23 mouse cellular contexts compared by ENCODE assay signal in genomic region chr1:74196621-74197419, GRCm38 (mm10). TPM values are rescaled to one million over a fixed set of nuclear protein-coding genes. Genes with fewer than 3 reads are reported as not detected.
DNase-seq lines count a peak whose midpoint lies in the region; ATAC-seq and TF ChIP-seq lines count a peak whose summit lies in the region.
"Had no signal": no experiment of that assay in that cellular context is flagged by ENCODE, and none has a peak within 500 bp of the region (broad histone marks: within the 10 kb centered on the region; RNA-seq: fewer than 3 reads in every experiment).

No protein-coding gene starts in this region.

- H3K9ac ChIP-seq in midbrain, embryonic 11.5 days (ENCODE audit: low read length): no peak overlapping the region
- no peak overlapping the region for H3K9ac ChIP-seq in midbrain, embryonic 15.5 days
- H3K9ac ChIP-seq in kidney, embryonic 15.5 days: no peak overlapping the region
- H3K9ac ChIP-seq: forebrain, postnatal 0 days; heart, embryonic 15.5 days; hindbrain, embryonic 12.5 days; limb, embryonic 13.5 days; neural tube, embryonic 15.5 days had no signal

- TF ChIP-seq CTCF in small intestine, adult 2 months (IDR thresholded peaks at IDR 0.05; ENCODE audit: extremely low read depth, insufficient read length, insufficient replicate concordance, low read depth, low read length): no peak

- no peaks in the 10 kb centered on the region for H3K36me3 ChIP-seq in midbrain, embryonic 11.5 days (ENCODE audit: control insufficient read depth, insufficient read depth, low read length)
- no peaks in the 10 kb centered on the region for H3K36me3 ChIP-seq in midbrain, embryonic 15.5 days (replicated peaks)
- no peaks in the 10 kb centered on the region for H3K36me3 ChIP-seq in kidney, embryonic 15.5 days
- no peaks in the 10 kb centered on the region for H3K36me3 ChIP-seq in small intestine, adult 2 months (ENCODE audit: control insufficient read depth, insufficient read depth, low read length)
- H3K36me3 ChIP-seq in forebrain, embryonic 10.5 days (replicated peaks): no peaks in the 10 kb centered on the region
- H3K36me3 ChIP-seq: heart, embryonic 15.5 days; hindbrain, embryonic 12.5 days; limb, embryonic 13.5 days; midbrain, embryonic 10.5 days; neural tube, embryonic 15.5 days had no signal

- ATAC-seq in midbrain, embryonic 11.5 days (ENCODE audit: low FRiP score): no peak
- no peak for ATAC-seq in midbrain, embryonic 15.5 days (replicated peaks)
- no peak; the same call in 1 of the 2 replicates for ATAC-seq in kidney, embryonic 15.5 days (replicated peaks; ENCODE audit: low FRiP score)
- no peak for ATAC-seq in megakaryocyte, adult 5-6 weeks (ENCODE audit: poor library complexity, severe bottlenecking)
- ATAC-seq: forebrain, postnatal 0 days had no signal

- H3K27ac ChIP-seq in midbrain, embryonic 11.5 days (ENCODE audit: low read depth, low read length): no peak overlapping the region
- H3K27ac ChIP-seq in midbrain, embryonic 15.5 days: no peak overlapping the region
- H3K27ac ChIP-seq in kidney, embryonic 15.5 days: peak overlapping the region; percentile 42; the same call in 1 of the 2 replicates
- H3K27ac ChIP-seq in small intestine, adult 2 months (ENCODE audit: insufficient read depth, low read depth, low read length): peak overlapping the region; percentile 77
- no peak overlapping the region for H3K27ac ChIP-seq in forebrain, embryonic 10.5 days
- H3K27ac ChIP-seq: heart, embryonic 15.5 days; hindbrain, embryonic 12.5 days; limb, embryonic 13.5 days; midbrain, embryonic 10.5 days; neural tube, embryonic 15.5 days had no signal

- no peaks in the 10 kb centered on the region for H3K4me1 ChIP-seq in midbrain, embryonic 11.5 days (ENCODE audit: control insufficient read depth, insufficient read depth, low read length)
- H3K4me1 ChIP-seq in midbrain, embryonic 15.5 days: no peaks in the 10 kb centered on the region
- H3K4me1 ChIP-seq in kidney, embryonic 15.5 days: peaks cover 8% of the 10 kb centered on the region; the same call in 1 of the 2 replicates
- H3K4me1 ChIP-seq in small intestine, adult 2 months (ENCODE audit: control insufficient read depth, insufficient read depth, insufficient read length, low read length): peaks cover 22% of the 10 kb centered on the region
- H3K4me1 ChIP-seq in forebrain, embryonic 10.5 days: no peaks in the 10 kb centered on the region
- H3K4me1 ChIP-seq: heart, embryonic 15.5 days; hindbrain, embryonic 12.5 days; limb, embryonic 13.5 days; midbrain, embryonic 10.5 days; neural tube, embryonic 15.5 days had no signal

- no peaks in the 10 kb centered on the region for H3K27me3 ChIP-seq in midbrain, embryonic 11.5 days (ENCODE audit: control insufficient read depth, insufficient read depth, low read length)
- no peaks in the 10 kb centered on the region for H3K27me3 ChIP-seq in midbrain, embryonic 15.5 days (replicated peaks)
- no peaks in the 10 kb centered on the region for H3K27me3 ChIP-seq in kidney, embryonic 15.5 days
- no peaks in the 10 kb centered on the region for H3K27me3 ChIP-seq in small intestine, adult 2 months (ENCODE audit: control insufficient read depth, insufficient read depth, low read length)
- no peaks in the 10 kb centered on the region; the same call in 1 of the 2 replicates for H3K27me3 ChIP-seq in forebrain, embryonic 10.5 days (ENCODE audit: poor library complexity, severe bottlenecking)
- H3K27me3 ChIP-seq: heart, embryonic 15.5 days; hindbrain, embryonic 12.5 days; limb, embryonic 13.5 days; neural tube, embryonic 15.5 days had no signal

- no peaks in the 10 kb centered on the region for H3K9me3 ChIP-seq in midbrain, embryonic 11.5 days (ENCODE audit: control insufficient read depth, low read length)
- H3K9me3 ChIP-seq in midbrain, embryonic 15.5 days: no peaks in the 10 kb centered on the region
- no peaks in the 10 kb centered on the region for H3K9me3 ChIP-seq in kidney, embryonic 15.5 days (replicated peaks)
- no peaks in the 10 kb centered on the region for H3K9me3 ChIP-seq in forebrain, embryonic 10.5 days
- H3K9me3 ChIP-seq: heart, embryonic 15.5 days; hindbrain, embryonic 12.5 days; limb, embryonic 13.5 days; midbrain, embryonic 10.5 days; neural tube, embryonic 15.5 days had no signal

- TF ChIP-seq POLR2A in small intestine, adult 2 months (IDR thresholded peaks at IDR 0.05; ENCODE audit: low read depth, low read length): no peak

- WGBS in midbrain, embryonic 11.5 days: 81% methylated on average over 17 of the region's 17 CpGs
- 81% methylated on average over 17 of the region's 17 CpGs for WGBS in midbrain, embryonic 15.5 days
- 75% methylated on average over 17 of the region's 17 CpGs for WGBS in kidney, embryonic 15.5 days
- WGBS in small intestine, adult 2 months: 34% methylated on average over 17 of the region's 17 CpGs
- WGBS in forebrain, embryonic 10.5 days: 84% methylated on average over 17 of the region's 17 CpGs

- peak; percentile 72 for DNase-seq in midbrain, embryonic 11.5 days (ENCODE audit: low spot score, missing footprints)
- DNase-seq in liver: peak; percentile 43
- DNase-seq in urinary bladder, adult 2 months (ENCODE audit: low spot score): no peak
- DNase-seq in forebrain, embryonic 10.5 days (ENCODE audit: extremely low spot score, low spot score): no peak
- DNase-seq: cerebellum, adult 9-11 months had no signal

- no peak overlapping the region for H3K4me3 ChIP-seq in midbrain, embryonic 11.5 days (ENCODE audit: low read depth, low read length)
- no peak overlapping the region for H3K4me3 ChIP-seq in midbrain, embryonic 15.5 days
- H3K4me3 ChIP-seq in kidney, embryonic 15.5 days (replicated peaks): no peak overlapping the region
- H3K4me3 ChIP-seq in small intestine, adult 2 months (ENCODE audit: low read depth, low read length): peak overlapping the region; percentile 5; the same call in 1 of the 2 replicates
- H3K4me3 ChIP-seq in forebrain, embryonic 10.5 days: no peak overlapping the region
- H3K4me3 ChIP-seq: erythroblast, embryonic 14.5 days; heart, embryonic 15.5 days; hindbrain, embryonic 12.5 days; limb, embryonic 13.5 days; midbrain, embryonic 10.5 days; neural tube, embryonic 15.5 days had no signal

- no peak overlapping the region for H3K4me2 ChIP-seq in midbrain, embryonic 11.5 days
- H3K4me2 ChIP-seq in midbrain, embryonic 15.5 days: no peak overlapping the region
- no peak overlapping the region for H3K4me2 ChIP-seq in kidney, embryonic 15.5 days
- H3K4me2 ChIP-seq: heart, embryonic 15.5 days; hindbrain, embryonic 12.5 days; limb, embryonic 13.5 days; neural tube, embryonic 15.5 days had no signal

RNA-seq across cellular contexts. Expression of gene Cxcr1, which starts 2.4 kb away (rescaled TPM):
- not detected in 2 replicates for polyA plus RNA-seq in midbrain, embryonic 11.5 days (2014; fragmentation: Nextera tagmentation; extraction: Ambion mirVana)
- not detected in 2 replicates for polyA plus RNA-seq in midbrain, embryonic 15.5 days (2015; fragmentation: Nextera tagmentation; extraction: Ambion mirVana)
- polyA plus RNA-seq in kidney, embryonic 15.5 days (2015; fragmentation: Nextera tagmentation; extraction: Ambion mirVana): not detected in 2 replicates
- polyA plus RNA-seq in small intestine, adult 2 months (2012; rRNA removed): not detected in 2 replicates
- polyA plus RNA-seq in urinary bladder, adult 2 months (2012; rRNA removed): not detected in 2 replicates
- total RNA-seq in megakaryocyte, adult 5-6 weeks (2015): 0.20 and 0.87 TPM in 2 replicates
- total RNA-seq in megakaryocyte, adult 5-6 weeks (2017): 0.18 TPM in 1 of 2 replicates, not detected in the other
- polyA plus RNA-seq in forebrain, embryonic 10.5 days (2016; fragmentation: Nextera tagmentation; extraction: Ambion mirVana): not detected in 2 replicates
- total RNA-seq: adrenal gland, postnatal 14 days; forebrain, postnatal 0 days; gastrocnemius, postnatal 4 days; layer of hippocampus, adult 18-20 months; left cerebral cortex, adult 8-10 months; MEL had no signal
- polyA plus RNA-seq: CD4-positive, CD25-positive, alpha-beta regulatory T cell, adult 4 months; erythroblast, embryonic 14.5 days; forebrain, postnatal 0 days; heart, embryonic 15.5 days; hindbrain, embryonic 12.5 days; limb, embryonic 13.5 days; midbrain, embryonic 10.5 days; neural tube, embryonic 15.5 days; stomach, embryonic 14.5 days had no signal

RNA-seq across cellular contexts. Expression of gene Arpc2, which starts 39.1 kb away (rescaled TPM):
- 316 and 328 TPM in 2 replicates for polyA plus RNA-seq in midbrain, embryonic 11.5 days (2014; fragmentation: Nextera tagmentation; extraction: Ambion mirVana)
- polyA plus RNA-seq in midbrain, embryonic 15.5 days (2015; fragmentation: Nextera tagmentation; extraction: Ambion mirVana): 396 and 398 TPM in 2 replicates
- polyA plus RNA-seq in kidney, embryonic 15.5 days (2015; fragmentation: Nextera tagmentation; extraction: Ambion mirVana): 446 and 449 TPM in 2 replicates
- 110 and 323 TPM in 2 replicates for polyA plus RNA-seq in small intestine, adult 2 months (2012; rRNA removed)
- polyA plus RNA-seq in urinary bladder, adult 2 months (2012; rRNA removed): 372 and 394 TPM in 2 replicates
- total RNA-seq in megakaryocyte, adult 5-6 weeks (2015): 1,564 and 1,782 TPM in 2 replicates
- 803 and 834 TPM in 2 replicates for total RNA-seq in megakaryocyte, adult 5-6 weeks (2017)
- 345 TPM in 2 replicates for polyA plus RNA-seq in forebrain, embryonic 10.5 days (2016; fragmentation: Nextera tagmentation; extraction: Ambion mirVana)

RNA-seq across cellular contexts. Expression of gene Cxcr2, which starts 43.0 kb away (rescaled TPM):
- 0.07 and 0.15 TPM in 2 replicates for polyA plus RNA-seq in midbrain, embryonic 11.5 days (2014; fragmentation: Nextera tagmentation; extraction: Ambion mirVana)
- 0.05 TPM in 2 replicates for polyA plus RNA-seq in midbrain, embryonic 15.5 days (2015; fragmentation: Nextera tagmentation; extraction: Ambion mirVana)
- polyA plus RNA-seq in kidney, embryonic 15.5 days (2015; fragmentation: Nextera tagmentation; extraction: Ambion mirVana): 0.12 and 0.16 TPM in 2 replicates
- polyA plus RNA-seq in small intestine, adult 2 months (2012; rRNA removed): 0.11 and 0.41 TPM in 2 replicates
- 0.03 TPM in 2 replicates for polyA plus RNA-seq in urinary bladder, adult 2 months (2012; rRNA removed)
- total RNA-seq in megakaryocyte, adult 5-6 weeks (2015): 63.7 and 72.6 TPM in 2 replicates
- 77.3 and 107 TPM in 2 replicates for total RNA-seq in megakaryocyte, adult 5-6 weeks (2017)
- 0.05 and 0.14 TPM in 2 replicates for polyA plus RNA-seq in forebrain, embryonic 10.5 days (2016; fragmentation: Nextera tagmentation; extraction: Ambion mirVana)
- total RNA-seq: layer of hippocampus, adult 18-20 months had no signal
- polyA plus RNA-seq: CD4-positive, CD25-positive, alpha-beta regulatory T cell, adult 4 months; hindbrain, embryonic 12.5 days had no signal

Comparison
In these comparisons a context has a peak if more than half of its experiments do, and no peak if none do; other contexts are left out.
1. DNase-seq: peak in midbrain, embryonic 11.5 days (single experiment) and liver (single experiment); none in urinary bladder, adult 2 months (single experiment) and forebrain, embryonic 10.5 days (single experiment).
2. H3K27ac ChIP-seq: peak in kidney, embryonic 15.5 days (single experiment) and small intestine, adult 2 months (single experiment); none in midbrain, embryonic 11.5 days (single experiment), midbrain, embryonic 15.5 days (single experiment) and forebrain, embryonic 10.5 days (single experiment).